Mouse (Mus musculus): ENCODE measurements around the gene Hsd17b13.
A peak's percentile ranks its signal among the peaks of the same experiment; 100 is the strongest.
"Not testable (repeated sequence)": the region's sequence is repeated elsewhere in the genome, so short reads cannot be mapped to it uniquely, and the experiment has no call there.

The Hsd17b13 gene

GRCm38 (mm10) chr5:103977297-103977696 lies at the start of gene Hsd17b13:
TSS of gene Hsd17b13 (minus strand) at chr5:103977410.
- no peak for DNase-seq (ENCODE audit: low read depth, low spot score)

- DNase-seq (ENCODE audit: low read depth, low spot score) = no peak
Observed at GRCm38 (mm10) chr5:104025245-104025854, 48.1 kb upstream of the Hsd17b13 start.

DNA sequence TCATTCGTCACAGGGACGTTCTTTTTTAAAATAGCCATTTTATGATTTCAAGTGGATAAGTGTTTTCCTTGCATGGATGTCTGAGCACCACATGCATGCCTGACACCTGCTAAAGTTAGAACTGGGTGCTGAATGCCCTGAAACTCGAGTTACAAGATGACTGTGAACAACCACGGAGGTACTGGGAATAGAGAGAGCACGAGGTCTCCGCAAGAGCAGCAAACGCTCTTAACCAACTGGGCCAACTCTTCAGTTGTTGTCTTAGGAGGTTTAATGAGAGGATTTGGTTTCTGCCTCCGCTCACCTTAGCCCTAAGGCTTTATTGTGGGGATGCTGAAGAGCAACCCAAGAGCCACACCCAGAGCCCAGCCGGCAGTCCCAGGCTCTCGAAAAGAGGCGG lies 47.6 kb upstream of the Hsd17b13 start:
- no peak for DNase-seq (ENCODE audit: low read depth, low spot score)

GRCm38 (mm10) chr5:104024193-104024592 lies 47.0 kb upstream of the Hsd17b13 start:
- not testable (repeated sequence) for DNase-seq (ENCODE audit: low read depth, low spot score)

DNA sequence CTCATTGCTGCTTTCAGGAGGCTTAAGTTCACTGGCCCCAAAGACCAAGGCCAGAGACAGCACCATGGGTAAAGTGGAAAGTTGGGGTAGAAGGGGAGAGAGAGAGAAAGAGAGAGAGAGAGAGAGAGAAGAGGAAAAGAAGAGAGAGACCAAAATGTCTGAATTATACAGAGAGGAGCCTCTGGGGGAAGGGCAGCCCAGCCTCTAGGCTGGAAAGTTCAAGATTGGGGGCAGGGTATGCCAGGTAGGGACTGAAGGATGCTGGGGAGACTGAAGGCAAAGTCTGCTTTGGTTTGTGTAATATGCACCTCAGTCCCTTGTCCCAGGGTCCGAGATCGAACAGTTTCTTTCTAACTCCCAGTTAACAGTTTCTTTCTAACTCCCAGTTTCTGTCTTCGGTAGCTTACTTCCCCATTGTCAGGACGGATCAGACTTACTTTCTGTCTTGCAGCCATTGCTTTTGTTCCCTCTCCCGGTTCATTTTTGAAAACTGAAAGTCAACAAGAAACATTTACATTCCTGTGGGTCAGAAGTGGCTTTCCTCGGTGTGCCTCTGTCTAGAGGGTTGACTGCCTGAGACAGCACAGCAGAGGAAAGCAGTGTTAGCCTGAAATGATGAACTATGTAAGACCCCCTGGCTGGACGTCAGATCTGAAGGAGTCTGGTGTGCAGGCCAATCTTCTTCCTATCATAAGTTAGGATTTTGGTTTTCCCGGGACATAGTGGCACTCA lies 46.2 kb upstream of the Hsd17b13 start:
- DNase-seq (ENCODE audit: low read depth, low spot score) = no peak

GRCm38 (mm10) chr5:104022558-104022957 lies 45.3 kb upstream of the Hsd17b13 start:
- DNase-seq (ENCODE audit: low read depth, low spot score) = no peak

DNA sequence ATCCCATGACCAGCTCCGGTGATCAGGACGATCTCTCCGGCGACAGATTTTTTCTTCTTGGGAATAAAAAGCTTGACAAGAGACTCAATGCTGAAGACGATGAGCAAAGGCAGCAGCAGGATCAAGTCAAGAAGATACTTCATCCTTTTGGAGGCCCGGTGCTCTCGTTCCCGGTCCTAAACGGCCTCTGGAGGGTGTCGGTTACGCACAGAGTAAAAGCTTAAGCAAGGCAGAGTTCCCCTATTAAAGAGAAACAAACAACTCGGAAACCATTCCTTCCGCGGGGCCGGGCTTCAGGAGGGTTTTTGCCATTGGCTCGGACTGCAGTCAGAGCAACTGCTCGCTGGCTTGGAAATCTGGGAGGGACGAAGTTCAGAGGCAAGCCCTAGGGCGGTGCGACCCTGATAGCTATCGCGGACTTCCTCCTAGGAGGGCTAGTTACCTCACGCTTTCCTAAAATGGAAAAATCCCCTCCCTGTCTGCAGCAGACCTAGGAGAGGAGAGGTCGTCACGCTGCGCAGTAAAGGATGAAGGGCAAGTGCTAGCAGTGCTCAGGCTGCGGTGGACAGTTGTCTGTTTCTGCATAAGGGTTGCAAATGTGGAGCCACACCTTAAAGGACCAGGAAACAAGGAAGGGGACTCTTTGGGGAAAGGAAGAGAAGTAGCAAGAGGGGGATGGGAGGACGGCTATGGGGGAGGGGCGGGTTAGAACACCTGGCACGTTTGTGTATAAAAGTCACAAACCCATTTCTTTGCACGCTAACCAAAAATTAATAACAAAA lies 44.6 kb upstream of the Hsd17b13 start, which contains the start of gene Hsd17b11:
Gene Hsd17b11 (minus strand): TSS at position 323 of the 782 bp plus-strand sequence.
- DNase-seq (ENCODE audit: low read depth, low spot score) = peak; percentile 52

DNA sequence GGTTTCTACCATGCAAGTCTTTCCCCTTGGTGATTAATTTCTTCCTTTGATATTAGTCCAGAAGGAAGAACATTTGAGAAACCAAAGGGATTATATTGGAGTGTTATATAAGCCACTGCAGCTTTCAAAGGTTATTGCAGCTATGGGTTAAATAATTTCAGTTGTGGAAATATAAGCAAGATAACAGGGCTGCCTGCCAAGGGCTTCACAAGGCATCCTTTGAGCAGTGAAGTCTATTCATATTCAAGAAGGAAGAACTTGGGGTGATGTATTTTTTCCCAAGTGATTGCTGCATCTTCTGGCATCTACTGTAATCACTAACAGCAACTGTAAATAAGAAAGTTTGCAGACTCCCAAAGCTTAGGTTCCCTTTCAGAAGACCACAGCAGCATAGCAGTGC lies 34.2 kb upstream of the Hsd17b13 start:
- DNase-seq (ENCODE audit: low read depth, low spot score) = no peak

GRCm38 (mm10) chr5:104010261-104010660 lies 33.1 kb upstream of the Hsd17b13 start:
- no peak for DNase-seq (ENCODE audit: low read depth, low spot score)

GRCm38 (mm10) chr5:104009421-104009820 lies 32.2 kb upstream of the Hsd17b13 start:
- DNase-seq (ENCODE audit: low read depth, low spot score) = no peak

DNA sequence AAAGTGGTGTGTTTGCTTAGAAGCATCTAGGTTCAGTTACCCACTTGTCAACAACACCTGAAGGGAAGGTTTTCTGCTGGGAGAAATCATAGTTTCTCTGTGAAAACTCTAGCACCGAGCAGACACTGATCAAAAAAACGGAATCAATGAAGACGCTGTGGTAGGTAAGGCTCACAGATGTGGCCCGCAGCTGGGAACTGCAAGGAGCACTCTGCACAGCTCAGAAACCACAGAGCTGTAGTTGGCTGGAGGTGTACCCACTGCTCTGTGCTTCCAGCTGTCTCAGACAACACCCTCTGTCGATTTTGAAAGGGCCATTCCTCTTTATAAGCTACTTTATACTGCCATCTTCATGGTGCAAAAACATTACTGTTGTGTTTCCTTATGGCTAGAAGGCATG lies 30.6 kb upstream of the Hsd17b13 start:
- DNase-seq (ENCODE audit: low read depth, low spot score) = no peak

DNA sequence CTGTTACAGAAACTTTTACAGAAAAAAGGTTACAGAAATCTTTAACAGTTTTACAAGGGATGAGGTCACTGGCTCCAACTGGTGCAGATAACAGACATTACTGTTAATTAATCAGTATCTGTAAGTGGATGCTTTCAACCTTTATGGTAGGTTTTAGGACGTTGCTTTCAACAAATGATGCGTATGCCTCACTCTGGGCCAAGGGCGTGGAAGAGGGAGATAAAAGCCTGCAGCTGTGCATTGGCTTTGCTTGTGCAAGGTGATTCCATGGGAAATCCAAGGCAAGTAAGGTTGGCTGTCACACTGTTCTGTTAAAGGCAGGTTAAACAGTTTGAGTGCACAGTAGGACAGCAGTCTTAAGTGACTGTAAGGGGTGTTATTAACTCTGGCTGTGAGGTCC lies 29.6 kb upstream of the Hsd17b13 start:
- DNase-seq (ENCODE audit: low read depth, low spot score) = no peak

- DNase-seq (ENCODE audit: low read depth, low spot score) = no peak
Observed at GRCm38 (mm10) chr5:104003955-104004354, 26.7 kb upstream of the Hsd17b13 start.

DNA sequence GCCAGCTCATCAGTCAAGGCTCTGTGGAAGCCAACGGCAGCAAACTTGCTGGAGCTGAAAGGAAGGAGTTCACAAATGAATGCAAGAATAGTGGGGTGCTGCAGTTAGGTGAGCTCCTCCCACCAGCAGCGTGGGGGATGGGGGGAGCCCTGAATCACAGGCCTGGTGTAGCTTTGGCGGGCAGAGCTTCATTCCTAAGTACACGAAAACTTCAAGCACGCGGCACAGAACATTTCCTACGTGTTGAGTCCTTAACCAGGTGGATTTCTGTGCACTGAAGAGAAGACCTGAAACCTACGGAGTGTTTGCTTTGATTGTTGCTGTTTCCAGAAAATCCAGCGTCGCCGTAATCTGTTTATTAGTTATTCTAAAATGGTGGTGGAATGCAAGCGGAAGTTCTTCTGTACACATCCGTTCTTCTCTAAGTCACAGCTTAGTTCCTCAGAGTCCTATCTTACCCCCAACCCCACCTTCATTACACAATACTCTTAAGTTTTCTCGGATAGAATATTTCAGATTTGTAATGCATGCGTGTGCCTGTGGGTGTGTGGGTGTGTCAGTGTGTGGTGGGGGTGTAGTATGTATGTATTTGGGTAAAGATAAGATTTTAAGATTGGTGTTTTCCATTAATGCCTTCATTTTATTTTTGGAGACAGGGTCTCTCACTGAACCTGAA lies 26.2 kb upstream of the Hsd17b13 start:
- no peak for DNase-seq (ENCODE audit: low read depth, low spot score)

- no peak for DNase-seq (ENCODE audit: low read depth, low spot score)
Observed at GRCm38 (mm10) chr5:104002549-104003255, 25.5 kb upstream of the Hsd17b13 start.

DNA sequence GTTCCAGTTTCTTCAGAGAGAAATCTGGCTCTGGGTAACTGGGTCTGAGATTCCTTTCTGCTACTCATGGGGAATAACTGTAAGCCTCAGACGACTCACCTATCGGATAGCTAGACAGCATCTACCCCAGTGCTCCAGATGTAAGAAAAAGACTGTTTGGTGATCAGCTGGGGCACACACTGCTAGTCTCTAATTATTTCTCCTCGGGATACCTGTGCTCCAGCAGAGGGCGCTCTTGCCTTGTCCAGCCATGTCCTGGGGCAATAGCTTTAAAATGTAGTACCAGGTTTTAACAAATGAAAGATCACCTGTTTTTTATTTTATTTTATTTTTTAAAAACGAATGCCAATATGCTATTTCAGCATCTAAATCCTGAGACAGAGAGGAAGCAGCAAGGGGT lies 22.5 kb upstream of the Hsd17b13 start:
- no peak for DNase-seq (ENCODE audit: low read depth, low spot score)

DNA sequence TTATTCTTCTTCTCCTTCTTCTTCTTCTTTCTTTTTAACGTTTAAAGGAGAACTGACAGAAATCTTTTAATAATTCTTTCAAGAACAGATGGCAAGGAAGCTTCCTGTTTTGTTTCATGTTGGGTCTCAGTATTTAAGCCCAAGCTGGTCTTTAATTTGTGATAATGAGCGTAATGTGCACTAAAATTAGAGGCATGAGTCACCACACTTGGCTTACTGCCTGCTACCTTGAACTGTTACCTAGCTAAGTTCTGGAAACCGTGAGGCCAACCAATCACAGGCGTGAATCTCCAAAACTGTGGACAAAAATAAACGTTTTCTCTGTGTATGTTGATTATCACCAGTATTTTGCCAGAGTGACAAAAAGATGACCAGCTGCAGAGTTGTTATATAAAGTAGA lies 21.5 kb upstream of the Hsd17b13 start:
- no peak for DNase-seq (ENCODE audit: low read depth, low spot score)

- DNase-seq (ENCODE audit: low read depth, low spot score) = no peak
Observed at GRCm38 (mm10) chr5:103995181-103995580, 18.0 kb upstream of the Hsd17b13 start.

DNA sequence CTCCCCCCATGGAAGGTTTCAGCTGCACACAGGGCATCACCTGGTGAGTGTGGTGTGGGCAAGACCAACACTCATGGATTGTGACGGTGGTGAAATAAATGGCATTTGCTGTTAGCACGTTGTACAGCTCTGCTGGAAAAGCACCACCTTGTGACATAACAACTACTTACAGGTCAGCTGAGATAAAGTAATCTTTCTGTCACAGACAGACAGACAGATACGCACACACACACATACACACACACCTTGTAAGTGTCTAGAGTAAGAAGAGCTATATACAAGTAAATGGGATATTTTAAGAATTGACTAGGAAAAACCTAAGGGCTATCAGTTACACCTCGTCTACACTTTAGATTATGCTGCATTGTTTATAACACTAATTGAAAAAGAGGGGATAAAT lies 17.5 kb upstream of the Hsd17b13 start:
- DNase-seq (ENCODE audit: low read depth, low spot score) = no peak

GRCm38 (mm10) chr5:103993601-103994000 lies 16.4 kb upstream of the Hsd17b13 start:
- no peak for DNase-seq (ENCODE audit: low read depth, low spot score)

DNA sequence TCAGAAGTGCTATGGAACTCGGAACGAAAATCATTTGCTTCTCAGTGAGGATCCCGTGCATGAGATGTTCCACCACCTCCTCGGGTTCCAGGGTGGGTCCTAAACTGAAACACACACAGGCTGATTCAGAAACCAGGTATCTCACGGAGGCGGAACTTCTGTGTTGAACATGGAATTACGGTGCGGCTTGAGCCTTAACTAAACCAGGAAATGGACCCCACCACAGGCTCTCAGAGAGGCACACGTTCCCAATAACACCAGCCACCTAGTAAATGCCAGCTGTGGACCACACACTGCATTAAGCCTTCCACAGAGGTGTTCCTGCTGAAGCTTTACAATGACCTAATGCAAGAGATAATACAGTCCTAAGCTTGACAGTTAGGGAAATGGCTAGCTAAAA lies 15.6 kb upstream of the Hsd17b13 start:
- DNase-seq (ENCODE audit: low read depth, low spot score) = no peak

All from WW6 (cell line).